Mouse (Mus musculus) forebrain, postnatal 0 days (tissue): ENCODE measurements around the gene Zfp740. TPM values are rescaled to one million over a fixed set of nuclear protein-coding genes. Genes with fewer than 3 reads are reported as not detected.

Source experiments
- ATAC-seq: fragments of 200-750 bp; cut with Nextera tagmentation; 2 replicates; pipeline ENCODE4 v1.8.0; 2017; ENCODE audit warnings: mild to moderate bottlenecking, moderate library complexity
- DNase-seq: peaks from one replicate; pipeline ENCODE4 v3.0.0-alpha.2; 2015
- H3K27ac ChIP-seq: fragments of 300-500 bp; sonication (generic); 2 replicates; pipeline ENCODE4 v1.5.1; 2014; ENCODE audit warnings: low read depth, mild to moderate bottlenecking, antibody characterized with exemption, low read length, moderate library complexity, mixed read lengths
- H3K27me3 ChIP-seq: fragments of 300-500 bp; sonication (generic); 2 replicates; pipeline ENCODE4 v1.6.1; 2014; ENCODE audit warnings: mild to moderate bottlenecking, low read length, mixed read lengths; ENCODE audit not compliant: insufficient read depth
- H3K36me3 ChIP-seq: fragments of 300-500 bp; sonication (generic); 2 replicates; pipeline ENCODE4 v1.6.1; 2014; ENCODE audit warnings: mild to moderate bottlenecking, moderate library complexity; ENCODE audit not compliant: insufficient read depth
- H3K4me1 ChIP-seq: fragments of 300-500 bp; sonication (generic); 2 replicates; pipeline ENCODE4 v1.6.1; 2014; ENCODE audit warnings: antibody characterized with exemption; ENCODE audit not compliant: insufficient read depth
- H3K4me2 ChIP-seq: fragments of 300-500 bp; sonication (generic); 2 replicates; pipeline ENCODE4 v1.6.1; 2014; ENCODE audit warnings: low read depth, mild to moderate bottlenecking, moderate library complexity
- H3K4me3 ChIP-seq: fragments of 300-500 bp; sonication (generic); 2 replicates; pipeline ENCODE4 v1.5.1; 2014; ENCODE audit warnings: low read depth, low read length, mixed read lengths
- H3K9ac ChIP-seq: fragments of 300-500 bp; sonication (generic); 2 replicates; pipeline ENCODE4 v1.6.1; 2014; ENCODE audit warnings: mild to moderate bottlenecking
- H3K9me3 ChIP-seq: fragments of 300-500 bp; sonication (generic); 2 replicates; pipeline ENCODE4 v1.6.1; 2016; ENCODE audit warnings: low read length
- CTCF ChIP-seq: sonication (generic); IDR thresholded peaks from 2 replicates; pipeline ENCODE4 v1.5.1; 2016; ENCODE audit warnings: antibody characterized with exemption, control low read depth, low read depth
- WGBS: fragments of 180-500 bp; shearing (Covaris S2); extraction: QIAGEN DNeasy Blood & Tissue Kit; methylation state at CpG from one replicate; pipeline ENCODE4 v1.1.7; 2014; 5-methylcytosine and 5-hydroxymethylcytosine counted together
- polyA plus RNA-seq: library from polyadenylated mRNA; unstranded; fragments of >200 nt; fragmentation: Nextera tagmentation; extraction: Ambion mirVana; gene quantifications from 2 replicates; pipeline ENCODE4 v1.2.1, GENCODE M21; 2015
- total RNA-seq: library from RNA; depleted of rRNA; stranded (reverse); fragments of >200 nt; gene quantifications from 2 replicates; pipeline ENCODE4 v1.2.3, GENCODE M21; 2014

Gene Zfp740
- total and polyA plus RNA-seq, 2 experiments from 2014 or later = 29.7 to 83.2 TPM

GRCm38 (mm10) chr15:102167620-102168021, 35.4 kb upstream of the Zfp740 start:
- 68% methylated on average over 6 of the region's 6 CpGs for WGBS
- TF ChIP-seq CTCF = no peak
- no peaks in the 10 kb centered on the region for H3K9me3 ChIP-seq
- no peak for DNase-seq
- H3K36me3 ChIP-seq = no peaks in the 10 kb centered on the region
- H3K9ac ChIP-seq = no peak overlapping the region
- ATAC-seq = no peak
- no peaks in the 10 kb centered on the region for H3K4me1 ChIP-seq
- H3K27me3 ChIP-seq = no peaks in the 10 kb centered on the region
- H3K4me3 ChIP-seq = no peak overlapping the region
- H3K27ac ChIP-seq = no peak overlapping the region
- H3K4me2 ChIP-seq = no peak overlapping the region

- Histone ChIP-seq H3K27me3 (no peaks in the 10 kb centered on the region), H3K4me3 (no peak overlapping the region), H3K9me3 (no peaks in the 10 kb centered on the region), H3K27ac (no peak overlapping the region), H3K4me1 (no peaks in the 10 kb centered on the region), H3K9ac (no peak overlapping the region), H3K4me2 (no peak overlapping the region), H3K36me3 (no peaks in the 10 kb centered on the region)
- no peak for TF ChIP-seq CTCF
- 66% methylated on average over 2 of the region's 2 CpGs for WGBS
- ATAC-seq = no peak
- DNase-seq = no peak
These were observed 34.0 kb upstream of the Zfp740 start for GRCm38 (mm10) chr15:102169064-102169463.

DNA sequence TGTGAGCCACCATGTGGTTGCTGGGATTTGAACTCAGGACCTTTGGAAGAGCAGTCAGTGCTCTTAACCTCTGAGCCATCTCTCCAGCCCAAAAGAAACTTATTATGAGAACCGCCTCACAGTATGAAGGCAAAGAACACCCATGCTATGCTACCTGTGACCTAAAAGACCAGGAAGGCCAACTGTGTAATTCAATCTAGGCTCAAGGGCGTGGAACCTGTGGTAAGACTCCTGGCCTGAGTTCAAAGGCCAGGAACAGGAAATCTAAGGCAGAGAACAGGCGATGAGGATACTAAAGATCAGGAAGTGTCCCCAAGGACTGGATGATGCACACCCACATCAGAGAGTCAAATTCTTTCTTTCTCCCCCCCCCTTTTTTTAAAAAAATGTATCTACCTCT, 29.5 kb upstream of the Zfp740 start:
- H3K27ac ChIP-seq = no peak overlapping the region
- no peak for TF ChIP-seq CTCF
- DNase-seq (no peak), ATAC-seq (no peak)
- 96% methylated on average over 3 of the region's 3 CpGs for WGBS
- H3K4me3 ChIP-seq = no peak overlapping the region
- 0 out of 2 replicates have a peak, but pooled peaks cover 4% of the 10 kb centered on the region for H3K36me3 ChIP-seq
- no peaks in the 10 kb centered on the region for H3K27me3 ChIP-seq
- H3K4me1 ChIP-seq = no peaks in the 10 kb centered on the region
- H3K4me2 ChIP-seq = no peak overlapping the region
- H3K9ac ChIP-seq = no peak overlapping the region
- no peaks in the 10 kb centered on the region for H3K9me3 ChIP-seq

- H3K4me1 ChIP-seq = no peaks in the 10 kb centered on the region
- H3K27me3 ChIP-seq = no peaks in the 10 kb centered on the region
- no peak overlapping the region for H3K4me3 ChIP-seq
- H3K27ac ChIP-seq = no peak overlapping the region
- WGBS = 91% methylated on average over 16 of the region's 16 CpGs
- DNase-seq (no peak), ATAC-seq (no peak)
- no peaks in the 10 kb centered on the region for H3K9me3 ChIP-seq
- TF ChIP-seq CTCF = no peak
- no peak overlapping the region for H3K4me2 ChIP-seq
- H3K9ac ChIP-seq = no peak overlapping the region
- 0 out of 2 replicates have a peak, but pooled peaks cover 4% of the 10 kb centered on the region for H3K36me3 ChIP-seq
These were observed 27.2 kb upstream of the Zfp740 start for GRCm38 (mm10) chr15:102175736-102176319.

- Histone ChIP-seq H3K4me2 (no peak overlapping the region), H3K4me3 (no peak overlapping the region), H3K9ac (no peak overlapping the region), H3K27me3 (no peaks in the 10 kb centered on the region), H3K9me3 (no peaks in the 10 kb centered on the region), H3K4me1 (no peaks in the 10 kb centered on the region), H3K36me3 (0 out of 2 replicates have a peak, but pooled peaks cover 4% of the 10 kb centered on the region), H3K27ac (no peak overlapping the region)
- ATAC-seq (no peak), DNase-seq (no peak)
- TF ChIP-seq CTCF = no peak
- 86% methylated on average over 7 of the region's 7 CpGs for WGBS
These were observed 26.3 kb upstream of the Zfp740 start for GRCm38 (mm10) chr15:102176571-102177316.

- no peak for ATAC-seq
- no peak for DNase-seq
- Histone ChIP-seq H3K4me3 (no peak overlapping the region), H3K36me3 (0 out of 2 replicates have a peak, but pooled peaks cover 4% of the 10 kb centered on the region), H3K27ac (no peak overlapping the region), H3K9me3 (no peaks in the 10 kb centered on the region), H3K4me2 (no peak overlapping the region), H3K27me3 (no peaks in the 10 kb centered on the region), H3K4me1 (no peaks in the 10 kb centered on the region), H3K9ac (no peak overlapping the region)
- TF ChIP-seq CTCF = no peak
- WGBS = 78% methylated on average over 8 of the region's 8 CpGs
These were observed 25.6 kb upstream of the Zfp740 start for GRCm38 (mm10) chr15:102177417-102177816.

DNA sequence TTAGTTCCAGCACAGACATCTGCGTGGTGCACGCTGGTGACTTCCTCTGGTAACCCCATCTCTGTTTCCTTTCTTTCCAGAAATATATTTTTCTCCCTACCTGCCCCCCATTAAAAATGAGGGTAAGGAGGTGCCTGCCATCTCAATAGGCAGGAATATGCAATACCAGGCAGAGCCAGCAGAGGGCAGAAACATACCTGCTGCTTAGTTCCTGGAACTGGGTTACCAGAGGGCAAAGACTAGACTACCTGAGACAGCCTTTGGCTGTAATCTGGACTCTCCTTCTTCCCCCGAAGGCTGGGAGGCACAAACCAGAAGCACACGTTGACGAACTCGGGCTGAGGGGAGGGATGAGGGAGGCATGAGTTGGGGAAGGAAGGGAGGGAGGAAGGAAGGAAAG, 24.8 kb upstream of the Zfp740 start:
- Histone ChIP-seq H3K4me1 (no peaks in the 10 kb centered on the region), H3K4me3 (no peak overlapping the region), H3K27ac (no peak overlapping the region), H3K4me2 (no peak overlapping the region), H3K9ac (no peak overlapping the region), H3K9me3 (no peaks in the 10 kb centered on the region), H3K27me3 (no peaks in the 10 kb centered on the region), H3K36me3 (0 out of 2 replicates have a peak, but pooled peaks cover 4% of the 10 kb centered on the region)
- WGBS = 24% methylated on average over 6 of the region's 6 CpGs
- ATAC-seq (0 out of 2 replicates have a peak, but pooled peaks have one; percentile 25), DNase-seq (peak; percentile 75)
- peak; percentile 90 for TF ChIP-seq CTCF
